Mouse (Mus musculus): ENCODE measurements around the gene Rftn1.

- TF ChIP-seq POLR2A (IDR thresholded peaks at IDR 0.05; ENCODE audit: extremely low read depth, insufficient read depth, low read length) (no peak), CTCF (IDR thresholded peaks at IDR 0.05; ENCODE audit: low read depth, low read length) (no peak)
These were observed 107.5 kb downstream of the Rftn1 start for GRCm38 (mm10) chr17:50082947-50083346.
